Mouse (Mus musculus): ENCODE data around the gene Sowahb.

DNA sequence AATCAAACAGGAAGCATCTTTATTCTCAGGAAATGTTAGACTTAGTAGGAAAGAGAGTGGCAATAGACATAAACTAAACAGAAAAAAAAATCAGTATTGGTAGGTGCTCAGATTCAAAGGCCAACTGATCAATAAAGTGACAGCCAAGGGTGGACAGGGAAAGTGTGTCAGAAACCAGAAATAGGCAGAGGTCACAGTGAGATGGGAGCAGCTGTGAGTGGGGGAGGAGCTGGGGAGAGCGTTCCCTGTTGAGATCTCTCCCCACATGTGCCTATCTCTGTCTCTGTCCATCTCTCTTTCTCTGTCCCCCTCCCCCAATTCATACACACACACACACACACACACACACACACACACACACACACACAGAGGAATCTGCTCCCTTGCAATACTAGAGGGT, 5.1 kb upstream of the Sowahb start:
- TF ChIP-seq CTCF (IDR thresholded peaks at IDR 0.05; ENCODE audit: low read depth, low read length) (no peak), EP300 (IDR thresholded peaks at IDR 0.05; ENCODE audit: insufficient read depth, low read depth, low read length) (no peak), POLR2A (IDR thresholded peaks at IDR 0.05; ENCODE audit: insufficient read depth, low read length) (no peak)
